Mouse (Mus musculus) CH12.LX (cell line): ENCODE data around the gene Fam49a.

Experiments
- CTCF ChIP-seq, 2 experiments: IDR thresholded peaks in 1 of 2; conservative IDR thresholded peaks in 1 of 2; 2 replicates each; pipeline ENCODE4 v1.5.1; 2011 to 2012; ENCODE audit warnings: low read depth in 2 of 2, low read length in 2 of 2, improper control_type of control experiment in 1 of 2, inconsistent platforms in 1 of 2, mild to moderate bottlenecking in 1 of 2, moderate library complexity in 1 of 2
- EP300 ChIP-seq: IDR thresholded peaks from 2 replicates; pipeline ENCODE4 v1.6.1; 2011; ENCODE audit warnings: low read length, improper control_type of control experiment
- JUND ChIP-seq: conservative IDR thresholded peaks from 2 replicates; pipeline ENCODE4 v1.6.1; 2011; ENCODE audit warnings: low read depth, low read length, improper control_type of control experiment
- MAFK ChIP-seq: IDR thresholded peaks from 2 replicates; pipeline ENCODE4 v1.6.1; 2011; ENCODE audit warnings: low read length, improper control_type of control experiment; ENCODE audit not compliant: insufficient replicate concordance
- MXI1 ChIP-seq: IDR thresholded peaks from 2 replicates; pipeline ENCODE4 v1.6.1; 2011; ENCODE audit warnings: mild to moderate bottlenecking, low read depth, low read length, improper control_type of control experiment
- NRF1 ChIP-seq: IDR thresholded peaks from 2 replicates; pipeline ENCODE4 v1.6.1; 2014; ENCODE audit warnings: low read depth, mild to moderate bottlenecking, inconsistent platforms, low read length, improper control_type of control experiment, moderate library complexity
- POLR2A ChIP-seq: IDR thresholded peaks from 2 replicates; pipeline ENCODE4 v1.6.1; 2011; ENCODE audit warnings: low read depth, mild to moderate bottlenecking, improper control_type of control experiment, low read length
- RAD21 ChIP-seq: IDR thresholded peaks from 2 replicates; pipeline ENCODE4 v1.6.1; 2011; ENCODE audit warnings: low read depth, mild to moderate bottlenecking, low read length, improper control_type of control experiment, moderate library complexity
- SIN3A ChIP-seq: IDR thresholded peaks from 2 replicates; pipeline ENCODE4 v1.6.1; 2012; ENCODE audit warnings: low read length, improper control_type of control experiment, inconsistent platforms
- SMC3 ChIP-seq: IDR thresholded peaks from 2 replicates; pipeline ENCODE4 v1.6.1; 2011; ENCODE audit warnings: low read depth, low read length, improper control_type of control experiment
- TBP ChIP-seq: conservative IDR thresholded peaks from 2 replicates; pipeline ENCODE4 v1.6.1; 2011; ENCODE audit warnings: low read depth, low read length, improper control_type of control experiment
- UBTF ChIP-seq: IDR thresholded peaks from 2 replicates; pipeline ENCODE4 v1.6.1; 2012; ENCODE audit warnings: low read depth, mild to moderate bottlenecking, inconsistent platforms, low read length, improper control_type of control experiment, moderate library complexity
- USF1 ChIP-seq: IDR thresholded peaks from 2 replicates; pipeline ENCODE4 v1.6.1; 2014; ENCODE audit warnings: low read depth, mild to moderate bottlenecking, inconsistent platforms, low read length, improper control_type of control experiment
- ZC3H11A ChIP-seq: IDR thresholded peaks from 2 replicates; pipeline ENCODE4 v1.6.1; 2012; ENCODE audit warnings: low read depth, mild to moderate bottlenecking, inconsistent platforms, low read length, improper control_type of control experiment

GRCm38 (mm10) chr12:12266552-12266951 is 4.6 kb downstream of the Fam49a start:
- no peak for TF ChIP-seq RAD21
- TF ChIP-seq CTCF (conservative IDR thresholded peaks at IDR 0.05 in 1 of 2, IDR thresholded peaks at IDR 0.05 in 1 of 2; ENCODE audit: low read depth in 2 of 2, low read length in 2 of 2): no peak
- TF ChIP-seq POLR2A: no peak
- TF ChIP-seq MAFK: no peak
- TF ChIP-seq USF1: no peak
- no peak for TF ChIP-seq UBTF
- TF ChIP-seq MXI1: no peak
- TF ChIP-seq NRF1: no peak
- TF ChIP-seq EP300: no peak
- TF ChIP-seq SIN3A: no peak
- no peak for TF ChIP-seq SMC3
- TF ChIP-seq JUND: no peak
- TF ChIP-seq TBP: no peak
- no peak for TF ChIP-seq ZC3H11A
